Mouse (Mus musculus) limb, embryonic 11.5 days (tissue): ENCODE results near the gene Egr2. TPM values are rescaled to one million over a fixed set of nuclear protein-coding genes. Genes with fewer than 3 reads are reported as not detected.

Experiments used
- ATAC-seq: fragments of 200-750 bp; cut with Nextera tagmentation; 2 replicates; pipeline ENCODE4 v1.8.0; 2017; ENCODE audit warnings: low read depth; ENCODE audit not compliant: insufficient number of reproducible peaks, low FRiP score, low TSS enrichment
- DNase-seq: peaks from one replicate; pipeline ENCODE4 v3.0.0-alpha.2; 2015; ENCODE audit warnings: low spot score
- H3K27ac ChIP-seq: fragments of 300-500 bp; sonication (generic); replicated peaks from 2 replicates; pipeline ENCODE4 v1.5.1; 2014; ENCODE audit warnings: low read depth, mild to moderate bottlenecking, low read length
- H3K27me3 ChIP-seq: fragments of 300-500 bp; sonication (generic); 2 replicates; pipeline ENCODE4 v1.6.1; 2014; ENCODE audit warnings: mild to moderate bottlenecking, low read length, mixed read lengths; ENCODE audit not compliant: control insufficient read depth, insufficient read depth
- H3K36me3 ChIP-seq: fragments of 300-500 bp; sonication (generic); 2 replicates; pipeline ENCODE4 v1.6.1; 2014; ENCODE audit warnings: mild to moderate bottlenecking, low read length, moderate library complexity, mixed read lengths; ENCODE audit not compliant: control insufficient read depth, insufficient read depth
- H3K4me1 ChIP-seq: fragments of 300-500 bp; sonication (generic); 2 replicates; pipeline ENCODE4 v1.6.1; 2014; ENCODE audit warnings: low read length, mixed read lengths; ENCODE audit not compliant: control insufficient read depth, insufficient read depth
- H3K4me2 ChIP-seq: fragments of 300-500 bp; sonication (generic); 2 replicates; pipeline ENCODE4 v1.6.1; 2014; ENCODE audit warnings: low read depth, mild to moderate bottlenecking, moderate library complexity; ENCODE audit not compliant: severe bottlenecking
- H3K4me3 ChIP-seq: fragments of 300-500 bp; sonication (generic); 2 replicates; pipeline ENCODE4 v1.5.1; 2014; ENCODE audit warnings: low read depth, low read length
- H3K9ac ChIP-seq: fragments of 300-500 bp; sonication (generic); 2 replicates; pipeline ENCODE4 v1.6.1; 2014; ENCODE audit warnings: mild to moderate bottlenecking, low read length
- H3K9me3 ChIP-seq: fragments of 300-500 bp; sonication (generic); 2 replicates; pipeline ENCODE4 v1.6.1; 2016; ENCODE audit warnings: low read length; ENCODE audit not compliant: control insufficient read depth
- WGBS: fragments of 180-500 bp; shearing (Covaris S2); extraction: QIAGEN DNeasy Blood & Tissue Kit; methylation state at CpG from one replicate; pipeline ENCODE4 v1.1.7; 2014; 5-methylcytosine and 5-hydroxymethylcytosine counted together
- polyA plus RNA-seq: library from polyadenylated mRNA; unstranded; fragments of >200 nt; fragmentation: Nextera tagmentation; extraction: Ambion mirVana; gene quantifications from 2 replicates; pipeline ENCODE4 v1.2.1, GENCODE M21; 2014

The Egr2 gene
- polyA plus RNA-seq, 1 experiment from 2014 or later = 0.17 TPM

- no peak for DNase-seq
- H3K27me3 ChIP-seq = no peaks in the 10 kb centered on the region
- no peak overlapping the region for H3K27ac ChIP-seq
- ATAC-seq = peak; percentile 26; the same call in 1 of the 2 replicates
- peak overlapping the region; percentile 87 for H3K4me3 ChIP-seq
- WGBS = under 1% methylated on average over 20 of the region's 20 CpGs
- H3K9ac ChIP-seq = peak overlapping the region; percentile 86
- H3K4me1 ChIP-seq = peaks cover 15% of the 10 kb centered on the region
- H3K9me3 ChIP-seq = no peaks in the 10 kb centered on the region
- peak overlapping the region; percentile 98 for H3K4me2 ChIP-seq
- no peaks in the 10 kb centered on the region for H3K36me3 ChIP-seq
Observed at GRCm38 (mm10) chr10:67547850-67548260, 12.6 kb downstream of the Egr2 start.

GRCm38 (mm10) chr10:67548261-67548854 is 13.1 kb downstream of the Egr2 start:
- DNase-seq (peak; percentile 74), ATAC-seq (peak; percentile 75)
- peaks cover 15% of the 10 kb centered on the region for H3K4me1 ChIP-seq
- no peaks in the 10 kb centered on the region for H3K27me3 ChIP-seq
- H3K4me2 ChIP-seq = peak overlapping the region; percentile 98
- H3K4me3 ChIP-seq = peak overlapping the region; percentile 87
- peak overlapping the region; percentile 86 for H3K9ac ChIP-seq
- 0% methylated on average over 64 of the region's 73 CpGs for WGBS
- no peaks in the 10 kb centered on the region for H3K36me3 ChIP-seq
- H3K27ac ChIP-seq = peak overlapping the region; percentile 91
- H3K9me3 ChIP-seq = no peaks in the 10 kb centered on the region

- Histone ChIP-seq H3K4me2 (peak within 1 kb of the TSS; percentile 98), H3K4me3 (peak within 1 kb of the TSS; percentile 87), H3K4me1 (peaks cover 15% of the 10 kb centered on the region), H3K27ac (peak within 1 kb of the TSS; percentile 91), H3K9ac (peak within 1 kb of the TSS; percentile 86), H3K36me3 (no peaks in the 10 kb centered on the region), H3K27me3 (no peaks in the 10 kb centered on the region), H3K9me3 (no peaks in the 10 kb centered on the region)
- ATAC-seq = peak; percentile 91
- peak; percentile 89 for DNase-seq
- WGBS = under 1% methylated on average over 73 of the region's 79 CpGs
Observed at GRCm38 (mm10) chr10:67548877-67549731, 13.8 kb downstream of the Egr2 start, which contains the start of gene Ado. Gene Ado (minus strand): TSS chr10:67548955.

GRCm38 (mm10) chr10:67558053-67558452 is 22.8 kb downstream of the Egr2 start:
- Histone ChIP-seq H3K27me3 (no peaks in the 10 kb centered on the region), H3K4me3 (no peak overlapping the region), H3K4me1 (no peaks in the 10 kb centered on the region), H3K9ac (no peak overlapping the region), H3K4me2 (no peak overlapping the region), H3K27ac (no peak overlapping the region), H3K36me3 (no peaks in the 10 kb centered on the region), H3K9me3 (no peaks in the 10 kb centered on the region)
- DNase-seq (no peak), ATAC-seq (no peak)
- 82% methylated on average over 4 of the region's 4 CpGs for WGBS

GRCm38 (mm10) chr10:67559765-67560394 is 24.6 kb downstream of the Egr2 start:
- Histone ChIP-seq H3K4me2 (no peak overlapping the region), H3K9ac (no peak overlapping the region), H3K9me3 (no peaks in the 10 kb centered on the region), H3K36me3 (no peaks in the 10 kb centered on the region), H3K27me3 (no peaks in the 10 kb centered on the region), H3K4me1 (no peaks in the 10 kb centered on the region), H3K27ac (no peak overlapping the region), H3K4me3 (no peak overlapping the region)
- no peak for ATAC-seq
- DNase-seq = no peak
- WGBS = 50% methylated on average over 13 of the region's 13 CpGs

GRCm38 (mm10) chr10:67561185-67561584 is 25.9 kb downstream of the Egr2 start:
- no peak overlapping the region for H3K4me2 ChIP-seq
- ATAC-seq (no peak), DNase-seq (no peak)
- no peaks in the 10 kb centered on the region for H3K9me3 ChIP-seq
- no peak overlapping the region for H3K4me3 ChIP-seq
- no peaks in the 10 kb centered on the region for H3K36me3 ChIP-seq
- no peak overlapping the region for H3K27ac ChIP-seq
- no peak overlapping the region for H3K9ac ChIP-seq
- H3K27me3 ChIP-seq = no peaks in the 10 kb centered on the region
- no peaks in the 10 kb centered on the region for H3K4me1 ChIP-seq
- WGBS = 82% methylated on average over 1 of the region's 1 CpGs

- H3K4me2 ChIP-seq = no peak overlapping the region
- no peaks in the 10 kb centered on the region for H3K27me3 ChIP-seq
- 95% methylated on average over 7 of the region's 7 CpGs for WGBS
- no peak for ATAC-seq
- no peaks in the 10 kb centered on the region for H3K9me3 ChIP-seq
- H3K4me1 ChIP-seq = no peaks in the 10 kb centered on the region
- no peak overlapping the region for H3K9ac ChIP-seq
- no peak for DNase-seq
- H3K27ac ChIP-seq = no peak overlapping the region
- no peak overlapping the region for H3K4me3 ChIP-seq
- no peaks in the 10 kb centered on the region for H3K36me3 ChIP-seq
Observed at GRCm38 (mm10) chr10:67564509-67564908, 29.2 kb downstream of the Egr2 start.

- WGBS = 88% methylated on average over 8 of the region's 8 CpGs
- no peak overlapping the region for H3K4me3 ChIP-seq
- DNase-seq = no peak
Observed at GRCm38 (mm10) chr10:67566104-67566503, 30.8 kb downstream of the Egr2 start.

More at GRCm38 (mm10) chr10:67566104-67566503, 30.8 kb downstream of the Egr2 start:
- no peaks in the 10 kb centered on the region for H3K4me1 ChIP-seq
- no peaks in the 10 kb centered on the region for H3K36me3 ChIP-seq
- H3K27ac ChIP-seq = no peak overlapping the region
- H3K27me3 ChIP-seq = no peaks in the 10 kb centered on the region
- no peak for ATAC-seq
- H3K9ac ChIP-seq = no peak overlapping the region
- no peaks in the 10 kb centered on the region for H3K9me3 ChIP-seq
- no peak overlapping the region for H3K4me2 ChIP-seq
